Mouse (Mus musculus): ENCODE data around the gene Sptbn4. TPM values are rescaled to one million over a fixed set of nuclear protein-coding genes. Genes with fewer than 3 reads are reported as not detected.

Sptbn4 gene
- polyA plus RNA-seq, 1 experiment from 2014 or later, result 0.44 TPM

- no peak for ATAC-seq
- H3K9me3 ChIP-seq (ENCODE audit: control insufficient read depth, low read length), result no peaks in the 10 kb centered on the region
- H3K36me3 ChIP-seq (ENCODE audit: control insufficient read depth, insufficient read depth, low read length), result peaks cover 7% of the 10 kb centered on the region; the same call in 1 of the 2 replicates
- H3K27me3 ChIP-seq (replicated peaks; ENCODE audit: control insufficient read depth, insufficient read depth, low read length), result no peaks in the 10 kb centered on the region
- no peak overlapping the region for H3K9ac ChIP-seq (ENCODE audit: low read depth, low read length)
- 0 out of 2 replicates have a peak overlapping the region, but pooled peaks have one; percentile 9 for H3K4me2 ChIP-seq (ENCODE audit: low read depth, low read length)
- peak overlapping the region; percentile 52 for H3K27ac ChIP-seq (ENCODE audit: low read length)
- WGBS, result 80% methylated on average over 7 of the region's 7 CpGs
- no peak overlapping the region for H3K4me3 ChIP-seq (ENCODE audit: low read length)
- peaks cover 26% of the 10 kb centered on the region for H3K4me1 ChIP-seq (ENCODE audit: control insufficient read depth, insufficient read depth, low read length)
Measured at GRCm38 (mm10) chr7:27478561-27478960, 31.1 kb upstream of the Sptbn4 start.

GRCm38 (mm10) chr7:27476098-27476635 is 28.7 kb upstream of the Sptbn4 start:
- Histone ChIP-seq H3K27me3 (replicated peaks; ENCODE audit: control insufficient read depth, insufficient read depth, low read length) (no peaks in the 10 kb centered on the region), H3K9ac (ENCODE audit: low read depth, low read length) (peak overlapping the region; percentile 46), H3K27ac (ENCODE audit: low read length) (peak overlapping the region; percentile 82), H3K4me2 (ENCODE audit: low read depth, low read length) (peak overlapping the region; percentile 32), H3K4me1 (ENCODE audit: control insufficient read depth, insufficient read depth, low read length) (peaks cover 27% of the 10 kb centered on the region), H3K36me3 (ENCODE audit: control insufficient read depth, insufficient read depth, low read length) (peaks cover 7% of the 10 kb centered on the region; the same call in 1 of the 2 replicates), H3K4me3 (ENCODE audit: low read length) (peak overlapping the region; percentile 21), H3K9me3 (ENCODE audit: control insufficient read depth, low read length) (no peaks in the 10 kb centered on the region)
- WGBS, result 86% methylated on average over 14 of the region's 14 CpGs
- ATAC-seq, result no peak

- peaks cover 24% of the 10 kb centered on the region for H3K4me1 ChIP-seq (ENCODE audit: control insufficient read depth, insufficient read depth, low read length)
- no peaks in the 10 kb centered on the region for H3K9me3 ChIP-seq (ENCODE audit: control insufficient read depth, low read length)
- no peaks in the 10 kb centered on the region for H3K27me3 ChIP-seq (replicated peaks; ENCODE audit: control insufficient read depth, insufficient read depth, low read length)
- WGBS, result 91% methylated on average over 2 of the region's 2 CpGs
- no peak overlapping the region for H3K9ac ChIP-seq (ENCODE audit: low read depth, low read length)
- peaks cover 7% of the 10 kb centered on the region; the same call in 1 of the 2 replicates for H3K36me3 ChIP-seq (ENCODE audit: control insufficient read depth, insufficient read depth, low read length)
- H3K27ac ChIP-seq (ENCODE audit: low read length), result peak overlapping the region; percentile 82
- 0 out of 2 replicates have a peak overlapping the region, but pooled peaks have one; percentile 80 for H3K4me3 ChIP-seq (ENCODE audit: low read length)
- peak overlapping the region; percentile 32 for H3K4me2 ChIP-seq (ENCODE audit: low read depth, low read length)
- ATAC-seq, result no peak
Measured at GRCm38 (mm10) chr7:27475596-27475995, 28.1 kb upstream of the Sptbn4 start.

GRCm38 (mm10) chr7:27474490-27474954 is 27.0 kb upstream of the Sptbn4 start:
- WGBS, result under 1% methylated on average over 23 of the region's 23 CpGs
- Histone ChIP-seq H3K9ac (ENCODE audit: low read depth, low read length) (peak overlapping the region; percentile 81), H3K9me3 (ENCODE audit: control insufficient read depth, low read length) (no peaks in the 10 kb centered on the region), H3K27me3 (replicated peaks; ENCODE audit: control insufficient read depth, insufficient read depth, low read length) (no peaks in the 10 kb centered on the region), H3K4me1 (ENCODE audit: control insufficient read depth, insufficient read depth, low read length) (peaks cover 24% of the 10 kb centered on the region), H3K36me3 (ENCODE audit: control insufficient read depth, insufficient read depth, low read length) (peaks cover 7% of the 10 kb centered on the region; the same call in 1 of the 2 replicates), H3K27ac (ENCODE audit: low read length) (peak overlapping the region; percentile 94), H3K4me3 (ENCODE audit: low read length) (peak overlapping the region; percentile 80), H3K4me2 (ENCODE audit: low read depth, low read length) (peak overlapping the region; percentile 55)
- peak; percentile 92 for ATAC-seq

- no peak for ATAC-seq
- H3K4me3 ChIP-seq (ENCODE audit: low read length), result peak overlapping the region; percentile 80
- H3K9me3 ChIP-seq (ENCODE audit: control insufficient read depth, low read length), result no peaks in the 10 kb centered on the region
- H3K36me3 ChIP-seq (ENCODE audit: control insufficient read depth, insufficient read depth, low read length), result peaks cover 7% of the 10 kb centered on the region; the same call in 1 of the 2 replicates
- peak overlapping the region; percentile 94 for H3K27ac ChIP-seq (ENCODE audit: low read length)
- no peaks in the 10 kb centered on the region for H3K27me3 ChIP-seq (replicated peaks; ENCODE audit: control insufficient read depth, insufficient read depth, low read length)
- peaks cover 24% of the 10 kb centered on the region for H3K4me1 ChIP-seq (ENCODE audit: control insufficient read depth, insufficient read depth, low read length)
- peak overlapping the region; percentile 81 for H3K9ac ChIP-seq (ENCODE audit: low read depth, low read length)
- H3K4me2 ChIP-seq (ENCODE audit: low read depth, low read length), result peak overlapping the region; percentile 55
- under 1% methylated on average over 34 of the region's 34 CpGs for WGBS
Measured at GRCm38 (mm10) chr7:27473835-27474489, 26.5 kb upstream of the Sptbn4 start.

- peaks cover 20% of the 10 kb centered on the region for H3K4me1 ChIP-seq (ENCODE audit: control insufficient read depth, insufficient read depth, low read length)
- peak within 1 kb of the TSS; percentile 94 for H3K27ac ChIP-seq (ENCODE audit: low read length)
- H3K27me3 ChIP-seq (replicated peaks; ENCODE audit: control insufficient read depth, insufficient read depth, low read length), result no peaks in the 10 kb centered on the region
- H3K4me2 ChIP-seq (ENCODE audit: low read depth, low read length), result peak within 1 kb of the TSS; percentile 55
- H3K9ac ChIP-seq (ENCODE audit: low read depth, low read length), result peak within 1 kb of the TSS; percentile 81
- peaks cover 7% of the 10 kb centered on the region; the same call in 1 of the 2 replicates for H3K36me3 ChIP-seq (ENCODE audit: control insufficient read depth, insufficient read depth, low read length)
- H3K4me3 ChIP-seq (ENCODE audit: low read length), result peak within 1 kb of the TSS; percentile 80
- under 1% methylated on average over 36 of the region's 36 CpGs for WGBS
- ATAC-seq, result peak; percentile 91
- H3K9me3 ChIP-seq (ENCODE audit: control insufficient read depth, low read length), result no peaks in the 10 kb centered on the region
Measured at GRCm38 (mm10) chr7:27473156-27473834, 25.8 kb upstream of the Sptbn4 start, which contains the start of gene Sertad3. Gene Sertad3, plus strand, starts transcription at chr7:27473768.

GRCm38 (mm10) chr7:27472596-27472995 is 25.1 kb upstream of the Sptbn4 start:
- H3K4me1 ChIP-seq (ENCODE audit: control insufficient read depth, insufficient read depth, low read length), result peaks cover 16% of the 10 kb centered on the region; the same call in 1 of the 2 replicates
- WGBS, result 25% methylated on average over 7 of the region's 7 CpGs
- H3K9ac ChIP-seq (ENCODE audit: low read depth, low read length), result peak overlapping the region; percentile 54
- H3K4me3 ChIP-seq (ENCODE audit: low read length), result peak overlapping the region; percentile 80
- H3K27me3 ChIP-seq (replicated peaks; ENCODE audit: control insufficient read depth, insufficient read depth, low read length), result no peaks in the 10 kb centered on the region
- peak overlapping the region; percentile 55 for H3K4me2 ChIP-seq (ENCODE audit: low read depth, low read length)
- ATAC-seq, result no peak
- H3K36me3 ChIP-seq (ENCODE audit: control insufficient read depth, insufficient read depth, low read length), result peaks cover 7% of the 10 kb centered on the region; the same call in 1 of the 2 replicates
- peak overlapping the region; percentile 65 for H3K27ac ChIP-seq (ENCODE audit: low read length)
- H3K9me3 ChIP-seq (ENCODE audit: control insufficient read depth, low read length), result no peaks in the 10 kb centered on the region

GRCm38 (mm10) chr7:27471390-27472120 is 24.1 kb upstream of the Sptbn4 start:
- H3K9me3 ChIP-seq (ENCODE audit: control insufficient read depth, low read length), result no peaks in the 10 kb centered on the region
- no peak overlapping the region for H3K4me2 ChIP-seq (ENCODE audit: low read depth, low read length)
- H3K4me1 ChIP-seq (ENCODE audit: control insufficient read depth, insufficient read depth, low read length), result peaks cover 13% of the 10 kb centered on the region; the same call in 1 of the 2 replicates
- peaks cover 4% of the 10 kb centered on the region; the same call in 1 of the 2 replicates for H3K36me3 ChIP-seq (ENCODE audit: control insufficient read depth, insufficient read depth, low read length)
- no peak overlapping the region for H3K4me3 ChIP-seq (ENCODE audit: low read length)
- no peak overlapping the region for H3K9ac ChIP-seq (ENCODE audit: low read depth, low read length)
- H3K27ac ChIP-seq (ENCODE audit: low read length), result no peak overlapping the region
- no peak for ATAC-seq
- no peaks in the 10 kb centered on the region for H3K27me3 ChIP-seq (replicated peaks; ENCODE audit: control insufficient read depth, insufficient read depth, low read length)
- WGBS, result 89% methylated on average over 11 of the region's 11 CpGs

Measured in intestine, embryonic 16.5 days (tissue).